Mouse (Mus musculus): ENCODE data around the gene Sp9. TPM values are rescaled to one million over a fixed set of nuclear protein-coding genes. Genes with fewer than 3 reads are reported as not detected.

Gene Sp9
- total RNA-seq (2021) (not detected), polyA plus RNA-seq (2012; rRNA removed) (not detected in 2 replicates)
- long read RNA-seq: 0 reads

DNA sequence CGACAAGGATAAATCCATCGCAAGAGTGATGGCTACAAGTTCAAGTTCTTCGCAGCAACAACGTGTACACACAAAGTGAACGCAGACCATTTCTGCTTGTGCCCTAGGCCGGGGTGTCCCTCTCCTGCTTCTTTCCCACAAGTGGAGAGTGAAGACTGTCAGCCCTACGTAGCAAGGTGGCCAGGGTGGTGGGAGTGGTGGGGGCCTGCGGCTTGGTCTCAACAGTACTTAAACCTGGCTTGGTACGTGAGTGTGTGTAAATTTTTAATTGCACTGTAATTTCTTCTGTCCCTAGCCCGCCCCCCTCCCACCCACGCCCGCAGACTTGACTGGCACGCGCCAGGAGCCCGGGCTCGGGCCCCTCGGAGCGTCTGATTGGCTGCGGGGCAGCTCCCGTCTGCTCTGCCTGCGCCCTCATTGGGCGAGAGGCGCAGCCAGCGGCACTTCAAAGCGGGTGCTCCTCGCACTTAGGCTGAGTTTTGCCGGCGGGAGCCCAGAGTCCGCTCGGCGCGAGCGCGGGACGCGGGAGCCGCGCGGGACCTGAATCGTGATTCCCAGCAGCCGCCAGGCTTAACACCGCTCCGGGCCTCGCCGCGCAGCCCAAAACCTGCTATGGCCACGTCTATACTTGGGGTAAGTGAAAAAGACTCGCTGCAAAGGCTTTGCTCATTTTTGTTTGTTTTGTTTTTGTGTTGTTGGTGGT is at the start of gene Sp9:
Gene Sp9, plus strand, starts transcription at position 467 of the 703 bp plus-strand sequence.
- 4% methylated on average over 48 of the region's 48 CpGs for WGBS
- peaks cover 45% of the 10 kb centered on the region for H3K27me3 ChIP-seq (ENCODE audit: control insufficient read depth, insufficient read depth, low read length)
- no peaks in the 10 kb centered on the region; the same call in 1 of the 2 replicates for H3K36me3 ChIP-seq (ENCODE audit: control insufficient read depth, insufficient read depth, low read length)
- H3K79me2 ChIP-seq (replicated peaks; ENCODE audit: control insufficient read depth, insufficient read depth, low read length): no peaks in the 10 kb centered on the region
- H3K4me3 ChIP-seq: no peak within 1 kb of the TSS; the same call in 1 of the 2 replicates
- DNase-seq: peak; percentile 59 to 67
- no peak within 1 kb of the TSS for H3K9ac ChIP-seq (ENCODE audit: low read depth, low read length)
- intact Hi-C loops (cut with DNase I): loop anchor here (10.0 kb wide), 2 partner anchors 297 to 1423 kb away; partner anchors contain the start of genes Hoxd10 and Hoxd9
- H3K27ac ChIP-seq: no peak within 1 kb of the TSS
- no peaks in the 10 kb centered on the region; the same call in 1 of the 2 replicates for H3K4me1 ChIP-seq (ENCODE audit: control insufficient read depth, insufficient read depth, low read length)
- TF ChIP-seq POLR2A (IDR thresholded peaks at IDR 0.05; ENCODE audit: insufficient read depth, low read depth, low read length) (no peak), EP300 (IDR thresholded peaks at IDR 0.05; ENCODE audit: insufficient read depth, low read depth, low read length) (no peak)

DNA sequence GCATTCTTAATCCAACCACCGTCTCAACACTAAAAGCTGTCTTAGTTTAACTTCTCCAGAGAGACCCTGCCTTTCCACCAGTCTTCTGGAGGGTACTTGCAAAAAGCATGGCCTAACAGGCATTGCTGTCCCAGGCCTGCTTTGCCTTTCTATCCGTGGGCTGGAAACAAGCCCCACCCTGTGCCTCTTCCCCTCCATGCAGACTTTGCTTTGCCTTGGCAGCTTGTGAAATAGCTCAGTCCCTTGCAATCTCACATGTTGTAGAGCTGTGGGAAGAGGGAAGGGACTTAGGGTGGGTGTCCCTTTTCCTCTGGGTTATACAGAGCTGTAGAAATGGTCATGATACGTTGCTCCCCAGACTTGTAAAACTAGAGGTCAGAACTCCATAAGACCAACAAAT is 40.6 kb upstream of the Sp9 start:
- Histone ChIP-seq H3K27ac (no peak overlapping the region), H3K27me3 (ENCODE audit: control insufficient read depth, insufficient read depth, low read length) (no peaks in the 10 kb centered on the region), H3K79me2 (replicated peaks; ENCODE audit: control insufficient read depth, insufficient read depth, low read length) (no peaks in the 10 kb centered on the region), H3K4me3 (no peak overlapping the region), H3K9ac (ENCODE audit: low read depth, low read length) (no peak overlapping the region), H3K4me1 (ENCODE audit: control insufficient read depth, insufficient read depth, low read length) (no peaks in the 10 kb centered on the region), H3K36me3 (ENCODE audit: control insufficient read depth, insufficient read depth, low read length) (no peaks in the 10 kb centered on the region)
- TF ChIP-seq CTCF (IDR thresholded peaks at IDR 0.05) (no peak), EP300 (IDR thresholded peaks at IDR 0.05; ENCODE audit: insufficient read depth, low read depth, low read length) (no peak)
- 46% methylated on average over 3 of the region's 3 CpGs for WGBS
- intact Hi-C loops (cut with DNase I): no loop called here
- DNase-seq: no peak

DNA sequence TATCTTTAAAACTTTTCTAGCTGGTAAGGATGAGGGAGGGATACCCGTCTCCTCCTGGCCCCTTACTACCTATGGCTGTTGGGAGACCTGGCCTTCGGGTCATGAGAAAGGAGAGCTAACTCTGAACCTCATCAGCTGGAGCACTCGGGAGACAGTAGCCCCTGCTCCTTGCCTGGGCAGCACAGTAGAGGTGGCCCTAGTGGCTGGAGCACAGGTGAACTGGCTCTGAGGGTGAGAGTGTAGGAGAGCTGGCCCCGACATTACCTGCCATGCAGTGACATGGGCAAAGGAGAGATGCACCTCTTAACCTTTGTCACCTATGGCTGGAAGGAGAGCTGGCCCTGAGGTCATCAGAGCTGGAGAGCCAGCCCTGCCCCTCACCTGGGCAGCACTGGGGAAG is 30.4 kb upstream of the Sp9 start:
- Histone ChIP-seq H3K36me3 (ENCODE audit: control insufficient read depth, insufficient read depth, low read length) (no peaks in the 10 kb centered on the region), H3K4me1 (ENCODE audit: control insufficient read depth, insufficient read depth, low read length) (no peaks in the 10 kb centered on the region), H3K27me3 (ENCODE audit: control insufficient read depth, insufficient read depth, low read length) (peaks cover 2% of the 10 kb centered on the region; the same call in 1 of the 2 replicates), H3K79me2 (replicated peaks; ENCODE audit: control insufficient read depth, insufficient read depth, low read length) (no peaks in the 10 kb centered on the region), H3K27ac (no peak overlapping the region), H3K4me3 (no peak overlapping the region), H3K9ac (ENCODE audit: low read depth, low read length) (no peak overlapping the region)
- no peak for DNase-seq
- intact Hi-C loops (cut with DNase I): no loop called here
- no peak for TF ChIP-seq CTCF (IDR thresholded peaks at IDR 0.05)
- no peak for TF ChIP-seq POLR2A (IDR thresholded peaks at IDR 0.05; ENCODE audit: insufficient read depth, low read depth, low read length)
- no peak for TF ChIP-seq EP300 (IDR thresholded peaks at IDR 0.05; ENCODE audit: insufficient read depth, low read depth, low read length)
- 79% methylated on average over 4 of the region's 4 CpGs for WGBS

DNA sequence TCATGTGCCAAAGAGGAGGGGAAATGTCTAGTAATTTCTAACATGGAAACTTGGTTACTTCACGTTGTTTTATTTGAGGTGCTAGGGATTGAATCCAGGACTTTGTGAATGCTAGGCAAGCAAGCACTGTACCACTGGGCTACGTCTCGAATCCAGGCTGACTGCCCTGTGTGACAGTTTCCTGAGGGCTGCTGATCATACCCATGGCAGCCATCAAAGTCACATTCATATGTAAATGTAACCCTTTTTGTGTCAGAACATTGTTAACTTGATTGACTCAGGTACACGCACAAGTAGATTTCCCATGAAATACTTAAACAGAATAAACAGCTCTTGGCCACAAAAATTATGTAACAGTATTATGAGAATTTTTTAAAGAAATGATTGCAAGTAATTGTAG is 23.0 kb upstream of the Sp9 start:
- Histone ChIP-seq H3K27ac (no peak overlapping the region), H3K36me3 (ENCODE audit: control insufficient read depth, insufficient read depth, low read length) (no peaks in the 10 kb centered on the region), H3K4me3 (no peak overlapping the region), H3K79me2 (replicated peaks; ENCODE audit: control insufficient read depth, insufficient read depth, low read length) (no peaks in the 10 kb centered on the region), H3K9ac (ENCODE audit: low read depth, low read length) (no peak overlapping the region), H3K27me3 (ENCODE audit: control insufficient read depth, insufficient read depth, low read length) (0 out of 2 replicates have a peak, but pooled peaks cover 2% of the 10 kb centered on the region), H3K4me1 (ENCODE audit: control insufficient read depth, insufficient read depth, low read length) (no peaks in the 10 kb centered on the region)
- intact Hi-C loops (cut with DNase I): no loop called here
- TF ChIP-seq CTCF (IDR thresholded peaks at IDR 0.05): no peak
- no peak for TF ChIP-seq EP300 (IDR thresholded peaks at IDR 0.05; ENCODE audit: insufficient read depth, low read depth, low read length)
- no peak for TF ChIP-seq POLR2A (IDR thresholded peaks at IDR 0.05; ENCODE audit: insufficient read depth, low read depth, low read length)
- no peak for DNase-seq
- WGBS: 84% methylated on average over 4 of the region's 4 CpGs

DNA sequence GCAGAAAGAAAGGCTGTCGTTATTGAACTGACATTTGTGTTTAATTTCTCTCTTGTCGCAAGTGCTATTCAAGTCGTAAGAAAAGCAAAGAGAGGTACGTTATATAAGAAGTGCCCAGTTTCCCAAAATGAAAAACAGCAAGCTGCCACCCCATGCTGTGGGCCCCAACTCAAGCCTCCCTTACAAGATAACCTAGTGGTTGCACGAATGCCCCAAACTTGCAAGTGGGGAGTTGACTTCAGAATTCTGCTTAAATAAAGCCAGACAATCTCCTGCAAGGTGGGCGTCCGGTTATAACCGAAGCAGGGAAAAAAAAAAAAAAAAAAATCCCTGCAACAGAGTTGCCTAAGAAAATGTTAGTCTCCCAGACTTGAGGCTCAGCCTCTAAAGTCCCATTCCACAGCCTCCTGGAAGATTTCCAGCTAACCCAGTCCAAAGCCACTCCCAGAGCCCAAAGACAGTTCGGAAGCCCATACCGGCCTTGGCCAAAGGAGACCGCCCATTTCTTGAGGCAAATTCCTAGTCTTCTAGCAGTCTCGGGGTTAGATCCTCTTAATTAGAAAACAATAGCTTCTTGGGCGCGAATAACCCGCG is 8.5 kb upstream of the Sp9 start:
- H3K79me2 ChIP-seq (replicated peaks; ENCODE audit: control insufficient read depth, insufficient read depth, low read length): no peaks in the 10 kb centered on the region
- H3K27me3 ChIP-seq (ENCODE audit: control insufficient read depth, insufficient read depth, low read length): peaks cover 19% of the 10 kb centered on the region
- H3K36me3 ChIP-seq (ENCODE audit: control insufficient read depth, insufficient read depth, low read length): no peaks in the 10 kb centered on the region
- H3K4me3 ChIP-seq: no peak overlapping the region
- no peak for DNase-seq
- H3K9ac ChIP-seq (ENCODE audit: low read depth, low read length): no peak overlapping the region
- H3K4me1 ChIP-seq (ENCODE audit: control insufficient read depth, insufficient read depth, low read length): no peaks in the 10 kb centered on the region
- intact Hi-C loops (cut with DNase I): no loop called here
- TF ChIP-seq CTCF (IDR thresholded peaks at IDR 0.05): no peak
- TF ChIP-seq EP300 (IDR thresholded peaks at IDR 0.05; ENCODE audit: insufficient read depth, low read depth, low read length): no peak
- TF ChIP-seq POLR2A (IDR thresholded peaks at IDR 0.05; ENCODE audit: insufficient read depth, low read depth, low read length): no peak
- no peak overlapping the region for H3K27ac ChIP-seq
- 31% methylated on average over 16 of the region's 16 CpGs for WGBS

All from heart, adult 2 months (tissue).